Mouse (Mus musculus): Measurements from ENCODE around the gene Fam107b. TPM values are rescaled to one million over a fixed set of nuclear protein-coding genes. Genes with fewer than 3 reads are reported as not detected.

Gene Fam107b
- total RNA-seq (2023), result 311 TPM

GRCm38 (mm10) chr2:3570186-3570585 is at the start of gene Fam107b:
TSS of gene Fam107b (plus strand) at chr2:3570488.

Other genes with a start within 250 kb of the Fam107b start
- 5.3 TPM for gene Rpp38, start 237.8 kb upstream of the Fam107b start, total RNA-seq (2023)
- gene Acbd7, start 234.3 kb upstream of the Fam107b start, total RNA-seq (2023), result not detected
- not detected for gene Olah, start 173.3 kb upstream of the Fam107b start, total RNA-seq (2023)
- gene Meig1, start 147.8 kb upstream of the Fam107b start, total RNA-seq (2023), result not detected
- 36.7 TPM for gene Dclre1c, start 146.4 kb upstream of the Fam107b start, total RNA-seq (2023)
- 1.3 TPM for gene Suv39h2, start 95.5 kb upstream of the Fam107b start, total RNA-seq (2023)
- gene Gm45902, start 57.7 kb upstream of the Fam107b start, total RNA-seq (2023), result 22.5 TPM
- 105 TPM for gene Hspa14, start 57.7 kb upstream of the Fam107b start, total RNA-seq (2023)
- 1.4 TPM for gene Cdnf, start 57.5 kb upstream of the Fam107b start, total RNA-seq (2023)